Mouse (Mus musculus): Measurements from ENCODE around the gene Asap2.

DNA sequence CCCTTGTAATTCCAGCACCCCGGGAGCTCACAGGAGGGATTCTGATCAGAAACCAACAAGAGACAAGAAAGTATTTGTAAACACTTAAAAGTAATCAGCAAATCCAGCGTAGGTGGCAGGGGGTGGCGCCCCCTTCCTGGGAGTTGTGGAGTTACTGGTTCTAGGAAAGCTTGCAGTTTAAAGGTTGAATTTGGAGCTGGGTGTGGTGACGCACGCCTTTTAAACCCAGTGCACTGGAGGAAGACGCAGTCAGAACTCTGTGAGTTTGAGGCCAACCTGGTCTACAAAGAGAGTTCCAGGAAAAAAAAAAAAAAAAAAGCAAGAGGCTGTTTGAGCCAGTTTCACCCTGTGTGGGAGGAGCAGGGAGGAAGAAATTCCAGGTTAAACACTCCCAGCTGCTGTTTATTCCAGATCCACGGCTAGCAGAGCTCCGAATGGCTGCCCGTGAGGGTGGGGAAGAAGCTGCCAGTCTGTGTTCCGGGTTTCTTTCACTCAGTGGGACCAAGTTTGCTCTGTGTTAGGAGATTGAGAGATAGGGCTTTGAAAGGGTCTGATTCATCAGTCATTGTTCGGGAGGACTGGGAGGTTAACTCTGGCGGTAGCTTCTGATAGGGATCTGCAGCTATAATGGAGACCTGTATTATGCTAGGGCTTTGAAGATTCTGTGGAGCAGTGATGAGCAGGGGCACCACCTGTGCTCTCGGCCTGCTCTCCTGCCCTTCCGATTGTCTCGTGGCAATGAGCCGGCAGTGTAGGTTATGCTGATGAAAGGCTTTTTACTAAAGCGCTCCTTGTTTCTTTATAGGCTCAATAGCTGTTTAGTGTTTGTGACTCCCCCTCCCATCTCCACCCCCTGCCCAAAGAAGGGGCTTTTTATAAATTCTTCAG is 144.0 kb downstream of the Asap2 start:
- TF ChIP-seq CTCF (IDR thresholded peaks at IDR 0.05; ENCODE audit: low read depth) (peak; percentile 59), EP300 (optimal IDR thresholded peaks at IDR 0.05) (no peak)

Data from stomach, postnatal 0 days (tissue).